Mouse (Mus musculus): ENCODE results near the gene Golph3. TPM values are rescaled to one million over a fixed set of nuclear protein-coding genes. Genes with fewer than 3 reads are reported as not detected.
A peak's percentile ranks its signal among the peaks of the same experiment; 100 is the strongest.

Golph3 gene
- total and polyA plus RNA-seq, 3 experiments = 81.1 to 149 (median 99.2) TPM

DNA sequence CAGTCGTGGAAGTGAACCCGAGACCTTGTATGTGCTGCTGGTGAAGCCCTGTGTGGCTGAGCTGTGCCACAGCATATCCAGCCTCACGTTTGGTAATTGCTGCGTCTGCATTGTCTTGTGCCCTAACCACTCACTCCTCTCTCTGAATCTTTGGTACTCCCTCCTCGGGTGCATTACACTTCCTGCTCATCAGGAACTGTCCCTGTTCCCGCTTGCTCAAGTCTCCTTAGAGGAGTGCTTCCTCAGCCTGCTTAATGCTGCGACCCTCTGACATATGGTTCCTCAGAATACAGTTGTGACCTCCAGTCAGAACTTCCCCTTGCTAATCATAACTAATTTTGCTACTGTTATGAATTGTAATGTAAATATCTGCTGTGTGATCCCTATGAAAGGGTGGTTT lies 34.7 kb downstream of the Golph3 start:
- Histone ChIP-seq H3K4me1 (ENCODE audit: control insufficient read depth in 1 of 2, insufficient read depth in 2 of 2, low read length in 2 of 2) (peaks cover 0 to 2% of the 10 kb centered on the region in 2 experiments; a peak in 1 of 4 replicates), H3K27ac (ENCODE audit: control insufficient read depth, low read depth, low read length) (no peak overlapping the region), H3K9me3 (replicated peaks; ENCODE audit: insufficient read depth, low read length) (no peaks in the 10 kb centered on the region), H3K27me3 (ENCODE audit: control insufficient read depth in 1 of 2, insufficient read depth in 2 of 2, low read length in 2 of 2) (no peaks in the 10 kb centered on the region), H3K79me2 (ENCODE audit: control insufficient read depth, insufficient read depth, low read length, poor library complexity) (0 out of 2 replicates have a peak, but pooled peaks cover 2% of the 10 kb centered on the region), H3K36me3 (ENCODE audit: control insufficient read depth in 1 of 2, insufficient read depth in 2 of 2, low read length in 2 of 2) (peaks cover 4 to 17% of the 10 kb centered on the region in 2 experiments), H3K4me3 (ENCODE audit: control insufficient read depth in 1 of 2, insufficient read depth in 1 of 2, low read depth in 2 of 2, low read length in 2 of 2) (no peak overlapping the region), H3K9ac (ENCODE audit: control insufficient read depth, low read depth, low read length, poor library complexity, severe bottlenecking) (no peak overlapping the region)
- TF ChIP-seq MAZ (IDR thresholded peaks at IDR 0.05; ENCODE audit: low read depth, low read length) (no peak), USF2 (IDR thresholded peaks at IDR 0.05; ENCODE audit: borderline replicate concordance in 1 of 2, insufficient read depth in 1 of 2, low read depth in 1 of 2, low read length in 2 of 2) (no peak), MYC (IDR thresholded peaks at IDR 0.05; ENCODE audit: low read depth, low read length) (no peak), SMC3 (IDR thresholded peaks at IDR 0.05; ENCODE audit: low read depth, low read length) (no peak), RAD21 (IDR thresholded peaks at IDR 0.05; ENCODE audit: low read depth, low read length) (no peak), USF1 (IDR thresholded peaks at IDR 0.05; ENCODE audit: low read depth, low read length) (no peak), TAL1 (IDR thresholded peaks at IDR 0.05; ENCODE audit: low read length) (no peak), NRF1 (IDR thresholded peaks at IDR 0.05; ENCODE audit: insufficient read depth, low read depth, low read length, poor library complexity, severe bottlenecking) (no peak), MEF2A (IDR thresholded peaks at IDR 0.05; ENCODE audit: extremely low read depth, insufficient replicate concordance, low read depth, low read length, poor library complexity, severe bottlenecking) (no peak), RCOR1 (IDR thresholded peaks at IDR 0.05; ENCODE audit: low read depth, low read length) (no peak), KAT2A (conservative IDR thresholded peaks at IDR 0.05; ENCODE audit: low read depth, low read length) (no peak), ZC3H11A (IDR thresholded peaks at IDR 0.05; ENCODE audit: low read depth, low read length) (no peak), MAX (IDR thresholded peaks at IDR 0.05; ENCODE audit: low read length) (no peak), MXI1 (IDR thresholded peaks at IDR 0.05; ENCODE audit: low read depth, low read length) (no peak), NELFE (IDR thresholded peaks at IDR 0.05; ENCODE audit: low read depth, low read length) (no peak), HCFC1 (IDR thresholded peaks at IDR 0.05; ENCODE audit: low read depth, low read length) (no peak), JUND (IDR thresholded peaks at IDR 0.05; ENCODE audit: low read depth, low read length) (no peak)
- DNase-seq (ENCODE audit: low read depth, low spot score) = peak; percentile 23

DNA sequence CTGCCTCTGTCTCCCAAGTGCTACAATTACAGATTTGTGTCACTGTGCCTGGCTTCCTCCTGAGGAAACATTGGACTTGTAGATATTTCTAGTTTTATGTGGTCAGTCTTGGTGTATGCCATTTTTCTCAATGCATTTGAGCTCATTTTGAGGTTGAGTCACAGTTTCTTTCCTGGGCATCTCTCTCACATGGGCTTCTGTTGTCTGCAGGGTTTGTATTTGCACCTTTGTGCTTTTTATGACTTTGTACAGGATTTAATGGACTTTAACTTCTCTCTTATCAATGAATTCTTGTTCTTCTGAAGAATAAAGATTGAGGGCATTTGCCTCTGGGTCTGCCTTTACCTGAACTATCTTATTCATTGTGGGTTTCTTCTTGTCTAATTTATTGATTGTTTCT lies 36.2 kb downstream of the Golph3 start:
- Histone ChIP-seq H3K4me1 (ENCODE audit: control insufficient read depth in 1 of 2, insufficient read depth in 2 of 2, low read length in 2 of 2) (peaks cover 0 to 2% of the 10 kb centered on the region in 2 experiments; a peak in 1 of 4 replicates), H3K27ac (ENCODE audit: control insufficient read depth, low read depth, low read length) (no peak overlapping the region), H3K27me3 (ENCODE audit: control insufficient read depth in 1 of 2, insufficient read depth in 2 of 2, low read length in 2 of 2) (no peaks in the 10 kb centered on the region), H3K79me2 (ENCODE audit: control insufficient read depth, insufficient read depth, low read length, poor library complexity) (no peaks in the 10 kb centered on the region), H3K36me3 (ENCODE audit: control insufficient read depth in 1 of 2, insufficient read depth in 2 of 2, low read length in 2 of 2) (peaks cover 4 to 11% of the 10 kb centered on the region in 2 experiments), H3K9me3 (replicated peaks; ENCODE audit: insufficient read depth, low read length) (no peaks in the 10 kb centered on the region), H3K9ac (ENCODE audit: control insufficient read depth, low read depth, low read length, poor library complexity, severe bottlenecking) (no peak overlapping the region), H3K4me3 (ENCODE audit: control insufficient read depth in 1 of 2, insufficient read depth in 1 of 2, low read depth in 2 of 2, low read length in 2 of 2) (no peak overlapping the region)
- TF ChIP-seq KAT2A (conservative IDR thresholded peaks at IDR 0.05; ENCODE audit: low read depth, low read length) (no peak), HCFC1 (IDR thresholded peaks at IDR 0.05; ENCODE audit: low read depth, low read length) (no peak), MYC (IDR thresholded peaks at IDR 0.05; ENCODE audit: low read depth, low read length) (no peak), MAFK (IDR thresholded peaks at IDR 0.05; ENCODE audit: borderline replicate concordance, low read depth, low read length) (no peak), NELFE (IDR thresholded peaks at IDR 0.05; ENCODE audit: low read depth, low read length) (no peak)
- DNase-seq (ENCODE audit: low read depth, low spot score) = no peak

Measured in MEL (cell line).